Mouse (Mus musculus): ENCODE results near the gene Meis2. TPM values are rescaled to one million over a fixed set of nuclear protein-coding genes. Genes with fewer than 3 reads are reported as not detected.

The Meis2 gene
- polyA plus RNA-seq, 1 experiment from 2014 or later: 51.4 TPM

DNA sequence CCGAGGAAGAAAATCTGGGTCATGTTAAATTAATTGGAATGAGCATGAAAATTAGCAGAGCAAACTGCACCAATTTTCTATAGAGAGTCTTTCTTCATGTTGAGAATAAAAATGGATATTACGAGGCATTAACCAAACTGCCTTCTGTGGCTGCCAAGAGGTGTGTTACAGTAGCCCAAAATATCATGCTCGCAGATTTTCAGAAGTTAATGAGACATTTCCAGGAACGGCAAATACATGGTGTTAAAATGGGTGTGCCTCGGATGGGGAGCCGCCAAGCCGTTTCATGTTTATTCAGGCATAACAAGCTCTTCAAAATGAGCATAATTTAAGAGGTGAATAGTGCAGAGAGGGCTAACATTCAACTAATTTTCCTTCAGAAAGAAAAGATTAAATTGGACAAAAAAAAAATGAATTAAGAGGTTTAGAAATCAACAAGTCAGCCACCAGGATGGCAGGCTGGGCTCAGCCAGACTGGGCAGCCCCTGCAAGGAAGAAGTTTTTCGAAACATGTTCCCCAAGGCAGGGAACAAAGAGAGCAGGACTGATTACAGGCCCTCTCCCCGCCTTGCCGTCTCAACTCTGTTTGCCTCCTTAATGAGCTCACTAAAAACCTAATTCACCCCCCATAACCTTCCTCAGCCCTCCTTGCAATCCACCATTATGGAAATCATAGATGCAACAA is 46.7 kb downstream of the Meis2 start:
- Histone ChIP-seq H3K36me3 (ENCODE audit: control insufficient read depth, insufficient read depth, low read length) (no peaks in the 10 kb centered on the region), H3K4me3 (ENCODE audit: low read depth, low read length) (no peak overlapping the region), H3K9me3 (ENCODE audit: control insufficient read depth, low read length) (no peaks in the 10 kb centered on the region), H3K27ac (replicated peaks; ENCODE audit: low read depth, low read length) (no peak overlapping the region), H3K4me1 (ENCODE audit: control insufficient read depth, insufficient read depth, low read length) (peaks cover 22% of the 10 kb centered on the region), H3K27me3 (ENCODE audit: control insufficient read depth, insufficient read depth, low read length) (no peaks in the 10 kb centered on the region), H3K9ac (ENCODE audit: low read length) (no peak overlapping the region), H3K4me2 (ENCODE audit: low read depth, severe bottlenecking) (no peak overlapping the region)
- WGBS: 49% methylated on average over 10 of the region's 10 CpGs
- ATAC-seq (ENCODE audit: insufficient number of reproducible peaks, low FRiP score, low TSS enrichment, low read depth) (no peak), DNase-seq (ENCODE audit: low spot score) (peak; percentile 32)

DNA sequence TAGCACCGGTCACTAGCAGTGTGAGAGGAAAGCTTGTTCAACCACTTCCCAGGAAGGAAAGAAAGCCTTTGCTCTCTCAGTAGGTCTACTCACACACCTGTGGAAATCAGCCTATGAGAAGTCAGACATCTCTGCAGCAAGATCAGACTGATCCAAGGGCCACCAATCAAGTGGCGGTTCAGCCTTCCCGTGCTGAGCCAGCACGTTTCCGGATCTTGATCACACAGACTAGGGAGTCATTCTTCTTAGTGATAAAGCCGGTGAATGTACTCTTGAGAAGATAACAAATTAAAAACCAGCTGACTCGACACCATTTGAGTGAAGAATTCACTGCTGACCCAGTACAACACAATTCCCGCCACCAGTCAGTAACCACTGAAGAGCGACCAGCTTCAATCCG is 50.1 kb downstream of the Meis2 start:
- H3K36me3 ChIP-seq (ENCODE audit: control insufficient read depth, insufficient read depth, low read length): no peaks in the 10 kb centered on the region
- ATAC-seq (ENCODE audit: insufficient number of reproducible peaks, low FRiP score, low TSS enrichment, low read depth) (no peak), DNase-seq (ENCODE audit: low spot score) (no peak)
- no peak overlapping the region for H3K27ac ChIP-seq (replicated peaks; ENCODE audit: low read depth, low read length)
- no peaks in the 10 kb centered on the region for H3K27me3 ChIP-seq (ENCODE audit: control insufficient read depth, insufficient read depth, low read length)
- H3K4me2 ChIP-seq (ENCODE audit: low read depth, severe bottlenecking): no peak overlapping the region
- no peak overlapping the region for H3K9ac ChIP-seq (ENCODE audit: low read length)
- peaks cover 10% of the 10 kb centered on the region for H3K4me1 ChIP-seq (ENCODE audit: control insufficient read depth, insufficient read depth, low read length)
- 87% methylated on average over 10 of the region's 10 CpGs for WGBS
- H3K9me3 ChIP-seq (ENCODE audit: control insufficient read depth, low read length): no peaks in the 10 kb centered on the region
- no peak overlapping the region for H3K4me3 ChIP-seq (ENCODE audit: low read depth, low read length)

DNA sequence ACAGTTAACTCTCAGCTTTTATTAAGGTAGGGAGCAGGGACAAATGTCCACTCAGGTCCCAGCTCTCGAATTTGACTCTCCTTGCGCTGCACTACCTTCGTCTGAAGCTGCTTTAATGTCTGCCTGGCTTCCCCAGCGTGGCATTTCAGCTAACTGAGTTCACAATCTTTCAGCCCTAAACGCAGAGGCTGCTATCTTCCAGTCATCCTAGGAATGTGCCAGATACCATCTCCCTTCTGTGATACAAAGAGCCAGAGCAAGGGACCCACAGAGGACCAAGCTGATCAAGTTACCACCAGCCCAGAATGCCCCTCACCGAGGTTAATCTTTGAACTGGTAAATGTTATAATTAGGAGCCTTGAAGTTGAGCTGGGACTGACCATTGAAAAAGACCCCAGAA is 55.2 kb downstream of the Meis2 start:
- no peak overlapping the region for H3K4me2 ChIP-seq (ENCODE audit: low read depth, severe bottlenecking)
- no peak overlapping the region for H3K27ac ChIP-seq (replicated peaks; ENCODE audit: low read depth, low read length)
- DNase-seq (ENCODE audit: low spot score): no peak
- no peaks in the 10 kb centered on the region for H3K36me3 ChIP-seq (ENCODE audit: control insufficient read depth, insufficient read depth, low read length)
- no peaks in the 10 kb centered on the region for H3K9me3 ChIP-seq (ENCODE audit: control insufficient read depth, low read length)
- WGBS: 17% methylated on average over 6 of the region's 6 CpGs
- H3K4me3 ChIP-seq (ENCODE audit: low read depth, low read length): no peak overlapping the region
- no peak overlapping the region for H3K9ac ChIP-seq (ENCODE audit: low read length)
- no peaks in the 10 kb centered on the region for H3K27me3 ChIP-seq (ENCODE audit: control insufficient read depth, insufficient read depth, low read length)
- ATAC-seq (ENCODE audit: insufficient number of reproducible peaks, low FRiP score, low TSS enrichment, low read depth): no peak
- no peaks in the 10 kb centered on the region; the same call in 1 of the 2 replicates for H3K4me1 ChIP-seq (ENCODE audit: control insufficient read depth, insufficient read depth, low read length)

DNA sequence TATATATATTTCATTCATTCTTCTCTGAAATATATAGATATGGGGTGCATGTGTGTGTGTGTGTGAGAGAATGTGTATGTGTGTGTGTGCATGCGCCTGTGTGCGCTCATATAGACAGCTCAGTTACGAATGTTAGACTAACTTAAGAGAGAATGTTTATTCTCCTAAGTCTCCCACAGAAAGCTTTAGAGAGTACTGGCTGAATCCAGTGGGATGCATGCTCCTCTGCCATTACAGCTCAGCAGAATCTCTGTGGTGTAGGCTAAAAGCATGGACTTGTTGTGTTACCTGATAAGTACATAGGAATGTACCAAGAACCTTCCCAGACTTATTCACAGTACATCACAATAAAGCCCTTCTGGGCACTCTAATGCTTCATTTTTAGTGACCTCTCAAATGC is 55.6 kb downstream of the Meis2 start:
- Histone ChIP-seq H3K9ac (ENCODE audit: low read length) (no peak overlapping the region), H3K4me3 (ENCODE audit: low read depth, low read length) (no peak overlapping the region), H3K4me2 (ENCODE audit: low read depth, severe bottlenecking) (no peak overlapping the region), H3K4me1 (ENCODE audit: control insufficient read depth, insufficient read depth, low read length) (no peaks in the 10 kb centered on the region; the same call in 1 of the 2 replicates), H3K27ac (replicated peaks; ENCODE audit: low read depth, low read length) (no peak overlapping the region), H3K9me3 (ENCODE audit: control insufficient read depth, low read length) (no peaks in the 10 kb centered on the region), H3K27me3 (ENCODE audit: control insufficient read depth, insufficient read depth, low read length) (no peaks in the 10 kb centered on the region), H3K36me3 (ENCODE audit: control insufficient read depth, insufficient read depth, low read length) (no peaks in the 10 kb centered on the region)
- WGBS: 90% methylated on average over 3 of the region's 3 CpGs
- DNase-seq (ENCODE audit: low spot score): no peak
- no peak for ATAC-seq (ENCODE audit: insufficient number of reproducible peaks, low FRiP score, low TSS enrichment, low read depth)

DNA sequence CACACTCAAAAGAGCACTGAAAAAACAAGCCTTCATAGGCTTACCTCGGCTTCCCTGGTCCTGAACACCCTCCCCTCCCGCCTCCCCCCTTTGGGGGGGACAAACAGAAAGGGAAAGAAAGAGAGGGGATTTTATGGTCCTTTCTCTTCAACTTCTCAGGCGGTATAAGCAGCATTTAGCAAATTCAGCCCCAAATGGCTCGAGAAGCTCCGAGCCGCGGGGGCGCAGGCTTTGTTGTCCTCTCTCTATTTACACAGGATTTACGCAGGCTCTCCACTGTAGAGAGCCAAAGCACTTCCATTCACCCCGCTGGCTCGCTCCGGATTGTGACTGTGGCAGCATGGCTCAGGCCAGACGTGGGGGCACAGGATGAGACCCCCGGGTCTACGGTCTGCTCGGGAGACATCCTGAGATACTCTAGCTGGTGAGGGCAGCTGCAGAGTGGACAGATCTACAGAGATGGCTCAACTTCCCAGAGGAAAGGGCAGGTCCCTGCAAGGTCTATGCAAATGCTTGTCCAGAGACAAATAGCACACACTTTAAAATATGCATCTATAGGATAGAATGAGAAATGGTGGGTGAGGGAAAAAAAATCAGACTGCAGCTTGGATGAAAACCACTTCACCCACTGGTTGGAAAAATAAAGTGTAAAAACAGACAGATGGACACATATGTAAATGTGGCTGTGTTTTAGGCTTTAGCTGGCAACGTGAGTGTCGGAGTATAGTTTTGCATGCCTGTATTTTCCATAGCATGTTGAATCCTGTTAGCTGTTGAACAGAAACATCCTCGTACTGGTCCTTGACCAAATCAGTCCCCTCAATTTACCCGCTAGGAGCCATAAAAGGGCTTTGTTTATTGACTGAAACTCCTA is 56.3 kb downstream of the Meis2 start:
- H3K27me3 ChIP-seq (ENCODE audit: control insufficient read depth, insufficient read depth, low read length): no peaks in the 10 kb centered on the region
- peak overlapping the region; percentile 7; the same call in 1 of the 2 replicates for H3K4me3 ChIP-seq (ENCODE audit: low read depth, low read length)
- no peak overlapping the region for H3K27ac ChIP-seq (replicated peaks; ENCODE audit: low read depth, low read length)
- no peaks in the 10 kb centered on the region for H3K9me3 ChIP-seq (ENCODE audit: control insufficient read depth, low read length)
- no peaks in the 10 kb centered on the region for H3K36me3 ChIP-seq (ENCODE audit: control insufficient read depth, insufficient read depth, low read length)
- DNase-seq (ENCODE audit: low spot score) (peak; percentile 32), ATAC-seq (ENCODE audit: insufficient number of reproducible peaks, low FRiP score, low TSS enrichment, low read depth) (no peak)
- WGBS: 27% methylated on average over 20 of the region's 20 CpGs
- H3K9ac ChIP-seq (ENCODE audit: low read length): no peak overlapping the region
- no peaks in the 10 kb centered on the region; the same call in 1 of the 2 replicates for H3K4me1 ChIP-seq (ENCODE audit: control insufficient read depth, insufficient read depth, low read length)
- peak overlapping the region; percentile 28; the same call in 1 of the 2 replicates for H3K4me2 ChIP-seq (ENCODE audit: low read depth, severe bottlenecking)

DNA sequence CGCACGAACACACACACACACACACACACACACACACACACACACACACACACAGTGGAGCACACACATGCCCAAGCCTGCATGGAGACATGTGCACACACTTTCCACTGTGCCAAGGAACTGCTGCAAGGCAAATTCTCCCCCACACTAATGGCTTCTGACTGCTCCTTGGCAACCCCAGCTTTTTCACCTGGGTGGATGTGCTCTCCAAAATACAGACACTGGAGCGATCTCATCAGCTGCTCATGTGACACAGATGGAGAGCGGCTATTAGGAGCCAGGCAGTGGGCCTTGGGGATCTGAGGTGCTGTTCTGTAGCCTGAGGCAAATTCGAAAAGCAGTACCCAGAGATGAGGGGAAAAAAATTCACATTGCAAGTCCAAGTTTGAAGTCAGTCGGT is 63.3 kb downstream of the Meis2 start:
- Histone ChIP-seq H3K4me2 (ENCODE audit: low read depth, severe bottlenecking) (no peak overlapping the region), H3K9me3 (ENCODE audit: control insufficient read depth, low read length) (no peaks in the 10 kb centered on the region), H3K36me3 (ENCODE audit: control insufficient read depth, insufficient read depth, low read length) (no peaks in the 10 kb centered on the region; the same call in 1 of the 2 replicates), H3K4me3 (ENCODE audit: low read depth, low read length) (no peak overlapping the region), H3K9ac (ENCODE audit: low read length) (no peak overlapping the region), H3K27ac (replicated peaks; ENCODE audit: low read depth, low read length) (no peak overlapping the region), H3K27me3 (ENCODE audit: control insufficient read depth, insufficient read depth, low read length) (no peaks in the 10 kb centered on the region), H3K4me1 (ENCODE audit: control insufficient read depth, insufficient read depth, low read length) (no peaks in the 10 kb centered on the region)
- no peak for ATAC-seq (ENCODE audit: insufficient number of reproducible peaks, low FRiP score, low TSS enrichment, low read depth)
- DNase-seq (ENCODE audit: low spot score): no peak
- WGBS: 78% methylated on average over 6 of the region's 6 CpGs

DNA sequence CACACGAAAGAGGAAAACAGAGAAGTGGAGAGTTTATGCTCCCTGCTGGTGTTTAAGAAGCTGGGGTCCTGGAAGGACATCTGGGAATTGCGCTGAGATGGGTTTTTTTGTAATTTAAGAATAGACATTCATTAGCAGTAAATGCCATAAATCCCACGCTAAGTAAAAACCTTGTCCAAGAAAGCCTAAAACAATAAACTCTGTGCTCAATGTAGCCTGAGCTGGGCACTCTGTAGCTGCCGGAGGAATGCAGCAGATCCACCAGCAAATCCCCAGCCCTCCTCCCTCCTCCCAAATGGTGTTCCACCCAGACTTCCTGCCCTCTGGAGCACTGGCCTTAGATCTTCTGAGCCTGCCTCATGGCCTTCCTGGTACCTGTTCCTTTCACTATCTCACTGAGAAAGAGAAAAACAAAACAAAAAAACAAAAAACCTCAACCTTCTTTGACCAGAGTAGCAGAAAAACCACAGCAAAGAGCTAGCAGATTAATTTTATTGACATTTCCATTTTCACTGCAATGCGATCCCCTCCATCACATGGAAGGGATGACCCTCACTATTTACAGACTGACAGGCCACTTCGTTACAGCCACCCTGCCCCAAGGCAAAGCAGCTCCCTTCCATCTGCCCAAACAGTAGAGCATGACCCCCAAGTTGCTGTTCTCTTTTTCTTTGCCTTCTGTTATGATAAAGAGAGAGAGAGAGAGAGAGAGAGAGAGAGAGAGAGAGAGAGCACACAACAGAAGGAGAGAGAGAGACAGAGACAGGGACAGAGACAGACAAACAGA is 64.1 kb downstream of the Meis2 start:
- Histone ChIP-seq H3K27me3 (ENCODE audit: control insufficient read depth, insufficient read depth, low read length) (no peaks in the 10 kb centered on the region), H3K9ac (ENCODE audit: low read length) (no peak overlapping the region), H3K27ac (replicated peaks; ENCODE audit: low read depth, low read length) (no peak overlapping the region), H3K4me1 (ENCODE audit: control insufficient read depth, insufficient read depth, low read length) (no peaks in the 10 kb centered on the region), H3K9me3 (ENCODE audit: control insufficient read depth, low read length) (no peaks in the 10 kb centered on the region), H3K4me3 (ENCODE audit: low read depth, low read length) (no peak overlapping the region), H3K36me3 (ENCODE audit: control insufficient read depth, insufficient read depth, low read length) (no peaks in the 10 kb centered on the region; the same call in 1 of the 2 replicates), H3K4me2 (ENCODE audit: low read depth, severe bottlenecking) (no peak overlapping the region)
- no peak for ATAC-seq (ENCODE audit: insufficient number of reproducible peaks, low FRiP score, low TSS enrichment, low read depth)
- WGBS: 39% methylated on average over 6 of the region's 6 CpGs
- DNase-seq (ENCODE audit: low spot score): no peak

DNA sequence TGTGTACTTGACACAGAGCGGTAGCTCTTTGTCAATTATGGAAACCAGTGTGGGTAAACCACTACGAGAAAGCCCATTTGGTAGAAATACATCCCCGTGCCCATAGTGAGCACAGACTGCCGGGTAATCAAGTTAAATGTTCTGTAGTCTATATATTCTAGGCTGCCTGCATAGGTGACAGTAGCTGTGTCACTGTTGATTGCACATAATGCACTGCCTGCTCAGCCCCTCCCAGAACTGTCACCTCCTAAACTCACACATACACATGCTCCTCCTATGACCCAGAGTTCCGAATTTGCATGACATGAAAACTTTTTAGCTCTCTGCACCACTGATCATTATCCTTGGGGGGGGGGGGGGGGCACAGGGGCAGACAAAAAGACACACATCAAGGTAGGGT is 65.1 kb downstream of the Meis2 start:
- no peak overlapping the region for H3K4me3 ChIP-seq (ENCODE audit: low read depth, low read length)
- no peaks in the 10 kb centered on the region for H3K9me3 ChIP-seq (ENCODE audit: control insufficient read depth, low read length)
- no peak overlapping the region for H3K4me2 ChIP-seq (ENCODE audit: low read depth, severe bottlenecking)
- ATAC-seq (ENCODE audit: insufficient number of reproducible peaks, low FRiP score, low TSS enrichment, low read depth): no peak
- no peak for DNase-seq (ENCODE audit: low spot score)
- H3K27ac ChIP-seq (replicated peaks; ENCODE audit: low read depth, low read length): no peak overlapping the region
- H3K9ac ChIP-seq (ENCODE audit: low read length): no peak overlapping the region
- WGBS: 74% methylated on average over 5 of the region's 5 CpGs
- no peaks in the 10 kb centered on the region; the same call in 1 of the 2 replicates for H3K36me3 ChIP-seq (ENCODE audit: control insufficient read depth, insufficient read depth, low read length)
- no peaks in the 10 kb centered on the region for H3K27me3 ChIP-seq (ENCODE audit: control insufficient read depth, insufficient read depth, low read length)
- no peaks in the 10 kb centered on the region for H3K4me1 ChIP-seq (ENCODE audit: control insufficient read depth, insufficient read depth, low read length)

Data from limb, embryonic 11.5 days (tissue).